Mouse (Mus musculus) hindbrain, postnatal 0 days (tissue): ENCODE data around the gene Tcf7. TPM values are rescaled to one million over a fixed set of nuclear protein-coding genes. Genes with fewer than 3 reads are reported as not detected.
A peak's percentile ranks its signal among the peaks of the same experiment; 100 is the strongest.

Experiments
- ATAC-seq: fragments of 200-750 bp; cut with Nextera tagmentation; 2 replicates; pipeline ENCODE4 v1.8.0; 2017; ENCODE audit warnings: mild to moderate bottlenecking, moderate TSS enrichment, moderate library complexity
- DNase-seq: peaks from one replicate; pipeline ENCODE4 v3.0.0-alpha.2; 2015; ENCODE audit warnings: low spot score
- H3K27ac ChIP-seq: fragments of 300-500 bp; sonication (generic); 2 replicates; pipeline ENCODE4 v1.5.1; 2014; ENCODE audit warnings: mild to moderate bottlenecking
- H3K27me3 ChIP-seq: fragments of 300-500 bp; sonication (generic); 2 replicates; pipeline ENCODE4 v1.6.1; 2014; ENCODE audit warnings: low read length, mixed read lengths; ENCODE audit not compliant: insufficient read depth
- H3K36me3 ChIP-seq: fragments of 300-500 bp; sonication (generic); 2 replicates; pipeline ENCODE4 v1.6.1; 2014; ENCODE audit warnings: low read length, mixed read lengths; ENCODE audit not compliant: insufficient read depth
- H3K4me1 ChIP-seq: fragments of 300-500 bp; sonication (generic); 2 replicates; pipeline ENCODE4 v1.6.1; 2014; ENCODE audit warnings: antibody characterized with exemption, low read length, mixed read lengths; ENCODE audit not compliant: insufficient read depth
- H3K4me2 ChIP-seq: fragments of 300-500 bp; sonication (generic); 2 replicates; pipeline ENCODE4 v1.6.1; 2014; ENCODE audit warnings: low read depth, mild to moderate bottlenecking, low read length, moderate library complexity, mixed read lengths
- H3K4me3 ChIP-seq: fragments of 300-500 bp; sonication (generic); 2 replicates; pipeline ENCODE4 v1.5.1; 2014; ENCODE audit warnings: low read length
- H3K9ac ChIP-seq: fragments of 300-500 bp; sonication (generic); replicated peaks from 2 replicates; pipeline ENCODE4 v1.6.1; 2014; ENCODE audit warnings: mild to moderate bottlenecking, low read length, moderate library complexity, mixed read lengths
- H3K9me3 ChIP-seq: fragments of 300-500 bp; sonication (generic); 2 replicates; pipeline ENCODE4 v1.6.1; 2016; ENCODE audit warnings: low read length, mixed read lengths
- CTCF ChIP-seq: IDR thresholded peaks from 2 replicates; pipeline ENCODE4 v1.5.1; 2016; ENCODE audit warnings: antibody characterized with exemption, control low read depth, low read depth
- WGBS: fragments of 180-500 bp; shearing (Covaris S2); extraction: QIAGEN DNeasy Blood & Tissue Kit; methylation state at CpG from one replicate; pipeline ENCODE4 v1.1.7; 2014; 5-methylcytosine and 5-hydroxymethylcytosine counted together
- polyA plus RNA-seq: library from polyadenylated mRNA; unstranded; fragments of >200 nt; fragmentation: Nextera tagmentation; extraction: Ambion mirVana; gene quantifications from 2 replicates; pipeline ENCODE4 v1.2.1, GENCODE M21; 2015
- total RNA-seq: library from RNA; depleted of rRNA; stranded (reverse); fragments of >200 nt; gene quantifications from 2 replicates; pipeline ENCODE4 v1.2.3, GENCODE M21; 2014

Gene Tcf7
- total and polyA plus RNA-seq, 2 experiments from 2014 or later: 3.3 to 4.3 TPM

- WGBS: 84% methylated on average over 8 of the region's 8 CpGs
- no peak overlapping the region for H3K4me3 ChIP-seq
- H3K27me3 ChIP-seq: no peaks in the 10 kb centered on the region
- DNase-seq (no peak), ATAC-seq (no peak)
- H3K9me3 ChIP-seq: no peaks in the 10 kb centered on the region
- peaks cover 10% of the 10 kb centered on the region; the same call in 1 of the 2 replicates for H3K4me1 ChIP-seq
- H3K4me2 ChIP-seq: no peak overlapping the region
- no peak for TF ChIP-seq CTCF
- no peak overlapping the region for H3K9ac ChIP-seq
- H3K36me3 ChIP-seq: no peaks in the 10 kb centered on the region
- no peak overlapping the region for H3K27ac ChIP-seq
These were observed 7.4 kb downstream of the Tcf7 start for GRCm38 (mm10) chr11:52275366-52275765.

- Histone ChIP-seq H3K4me3 (no peak overlapping the region), H3K4me2 (no peak overlapping the region), H3K36me3 (no peaks in the 10 kb centered on the region), H3K9me3 (no peaks in the 10 kb centered on the region), H3K9ac (no peak overlapping the region), H3K27ac (no peak overlapping the region), H3K27me3 (no peaks in the 10 kb centered on the region), H3K4me1 (peaks cover 10% of the 10 kb centered on the region)
- no peak for DNase-seq
- ATAC-seq: peak; percentile 28; the same call in 1 of the 2 replicates
- TF ChIP-seq CTCF: no peak
- WGBS: 82% methylated on average over 20 of the region's 20 CpGs
These were observed 8.2 kb downstream of the Tcf7 start for GRCm38 (mm10) chr11:52274456-52275112.

- Histone ChIP-seq H3K36me3 (no peaks in the 10 kb centered on the region), H3K9me3 (no peaks in the 10 kb centered on the region), H3K4me2 (no peak overlapping the region), H3K4me3 (no peak overlapping the region), H3K4me1 (peaks cover 10% of the 10 kb centered on the region), H3K27me3 (no peaks in the 10 kb centered on the region), H3K9ac (no peak overlapping the region), H3K27ac (0 out of 2 replicates have a peak overlapping the region, but pooled peaks have one; percentile 26)
- WGBS: 86% methylated on average over 4 of the region's 4 CpGs
- no peak for DNase-seq
- TF ChIP-seq CTCF: no peak
- ATAC-seq: no peak
These were observed 8.9 kb downstream of the Tcf7 start for GRCm38 (mm10) chr11:52273942-52274330.

GRCm38 (mm10) chr11:52273183-52273941, 9.5 kb downstream of the Tcf7 start:
- H3K9me3 ChIP-seq: no peaks in the 10 kb centered on the region
- no peak overlapping the region for H3K9ac ChIP-seq
- no peak for TF ChIP-seq CTCF
- H3K27ac ChIP-seq: 0 out of 2 replicates have a peak overlapping the region, but pooled peaks have one; percentile 26
- H3K4me2 ChIP-seq: no peak overlapping the region
- H3K36me3 ChIP-seq: no peaks in the 10 kb centered on the region
- H3K4me3 ChIP-seq: no peak overlapping the region
- no peak for DNase-seq
- ATAC-seq: no peak
- WGBS: 66% methylated on average over 11 of the region's 11 CpGs
- H3K27me3 ChIP-seq: no peaks in the 10 kb centered on the region
- peaks cover 10% of the 10 kb centered on the region for H3K4me1 ChIP-seq

GRCm38 (mm10) chr11:52272619-52273018, 10.2 kb downstream of the Tcf7 start:
- ATAC-seq: no peak
- Histone ChIP-seq H3K4me2 (no peak overlapping the region), H3K4me1 (peaks cover 10% of the 10 kb centered on the region), H3K27me3 (no peaks in the 10 kb centered on the region), H3K36me3 (no peaks in the 10 kb centered on the region), H3K4me3 (no peak overlapping the region), H3K27ac (0 out of 2 replicates have a peak overlapping the region, but pooled peaks have one; percentile 26), H3K9ac (no peak overlapping the region), H3K9me3 (no peaks in the 10 kb centered on the region)
- TF ChIP-seq CTCF: no peak
- 62% methylated on average over 6 of the region's 6 CpGs for WGBS
- no peak for DNase-seq

- Histone ChIP-seq H3K4me1 (peaks cover 10% of the 10 kb centered on the region), H3K27me3 (no peaks in the 10 kb centered on the region), H3K4me3 (no peak overlapping the region), H3K9me3 (no peaks in the 10 kb centered on the region), H3K36me3 (no peaks in the 10 kb centered on the region), H3K9ac (no peak overlapping the region), H3K4me2 (no peak overlapping the region), H3K27ac (no peak overlapping the region)
- TF ChIP-seq CTCF: no peak
- WGBS: 70% methylated on average over 8 of the region's 8 CpGs
- ATAC-seq (no peak), DNase-seq (no peak)
These were observed 10.9 kb downstream of the Tcf7 start for GRCm38 (mm10) chr11:52271765-52272495.
